Mouse (Mus musculus): Measurements from ENCODE around the gene Hoxa6. TPM values are rescaled to one million over a fixed set of nuclear protein-coding genes. Genes with fewer than 3 reads are reported as not detected.

Gene Hoxa6
- total RNA-seq, 2 experiments from 2014 or later = not detected

DNA sequence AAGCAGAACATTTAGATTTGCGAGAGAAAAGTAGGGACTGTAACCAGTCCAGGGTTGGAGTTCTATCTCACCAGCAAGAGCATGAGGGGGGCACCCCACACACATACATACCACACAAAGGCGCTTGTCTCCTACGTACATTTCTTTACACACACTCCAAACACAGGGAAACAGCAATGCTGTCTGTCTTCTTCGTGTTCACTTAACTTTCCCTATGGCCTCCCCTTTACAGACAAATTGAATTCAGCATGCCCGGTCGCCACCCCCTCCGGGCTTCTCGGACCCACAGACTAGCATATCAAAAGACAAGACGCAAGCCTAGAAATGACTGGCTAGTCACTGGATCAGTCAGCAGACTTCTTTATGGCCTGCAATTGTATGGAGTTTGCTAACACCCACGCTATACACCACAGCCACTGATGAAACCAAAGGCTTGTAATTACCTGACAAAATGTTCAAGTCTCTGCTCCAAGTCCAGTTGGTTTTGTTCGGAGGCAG lies 28.3 kb downstream of the Hoxa6 start:
- DNase-seq (ENCODE audit: low spot score in 2 of 2) = no peak

DNA sequence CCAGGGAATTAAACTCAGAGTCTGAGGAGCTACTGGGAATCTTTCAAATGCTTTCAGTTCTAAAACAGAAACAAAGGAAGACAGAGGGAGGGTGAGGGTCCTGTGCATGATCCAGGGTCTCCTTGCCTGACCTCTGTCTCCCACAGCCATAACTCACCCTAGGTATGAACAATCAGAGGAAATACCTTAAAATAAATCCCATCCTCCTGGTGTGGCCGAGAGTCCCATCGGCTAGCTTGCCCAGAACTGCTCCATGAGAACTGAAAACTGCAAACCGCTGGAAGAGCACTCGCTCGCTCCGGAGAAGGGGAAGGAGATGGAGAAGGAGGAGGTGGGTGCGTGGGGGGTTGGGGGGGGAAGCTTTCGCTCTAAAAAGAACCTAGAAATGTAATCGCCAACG lies 28.8 kb downstream of the Hoxa6 start:
- no peak for DNase-seq (ENCODE audit: low spot score in 2 of 2)

GRCm38 (mm10) chr6:52178918-52179665 lies 29.4 kb downstream of the Hoxa6 start:
- DNase-seq (ENCODE audit: low spot score in 2 of 2) = no peak

DNA sequence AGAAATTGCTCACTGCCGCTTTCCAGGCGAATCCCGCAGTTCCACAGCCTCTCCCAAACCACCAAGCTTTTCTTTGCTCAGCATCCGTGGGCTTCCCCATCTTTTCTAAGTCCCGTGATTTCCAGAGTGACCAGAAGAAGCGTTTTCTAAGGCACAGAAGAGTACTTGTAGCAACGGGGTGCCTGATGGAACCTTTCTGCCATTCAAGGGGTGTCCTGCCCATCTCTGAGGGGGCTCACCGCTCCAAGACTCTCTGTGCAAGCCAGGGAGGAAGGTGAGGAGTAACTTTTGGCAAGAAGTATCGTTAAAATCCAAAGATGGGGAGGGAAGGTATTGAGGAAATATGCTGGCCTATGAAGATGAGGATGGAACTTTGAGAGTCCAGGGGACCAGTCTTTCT lies 30.7 kb downstream of the Hoxa6 start:
- DNase-seq (ENCODE audit: low spot score in 2 of 2) = no peak

DNA sequence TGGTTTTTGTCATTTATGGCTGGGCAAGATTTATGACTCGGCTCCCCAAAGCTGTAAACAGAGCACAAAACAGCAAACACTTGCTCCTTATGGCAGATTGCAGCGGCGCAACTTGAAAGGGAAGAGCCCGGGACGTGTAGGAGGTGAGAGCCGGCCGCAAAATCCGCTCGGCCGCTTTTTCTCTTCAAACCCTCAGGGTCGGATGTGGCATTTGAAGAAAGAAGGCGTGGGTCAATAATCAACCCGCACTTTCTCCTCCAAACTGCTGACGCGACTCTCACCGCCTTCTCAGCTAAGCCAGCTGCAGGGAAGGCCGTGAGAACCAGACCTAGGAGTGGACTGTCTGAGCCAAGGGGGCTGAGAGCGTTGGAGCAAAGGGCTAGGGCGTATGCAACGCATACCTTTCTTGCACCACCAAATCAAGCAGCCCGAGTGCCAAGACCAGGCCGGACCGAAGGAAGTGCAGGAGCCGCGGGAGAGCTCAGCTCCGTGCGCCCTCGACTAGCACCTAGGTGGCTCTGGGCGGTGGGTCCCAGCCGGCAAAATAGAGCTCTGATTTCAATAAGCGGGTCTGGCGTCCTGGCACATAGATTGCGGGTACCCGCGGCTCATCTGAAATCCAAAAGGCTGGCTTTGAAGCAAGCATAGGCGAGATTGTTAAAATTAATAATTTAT lies 31.3 kb downstream of the Hoxa6 start, which contains the start of gene 5730596B20Rik:
5730596B20Rik (plus strand) TSS at position 438 of the 675 bp plus-strand sequence.
- DNase-seq (ENCODE audit: low spot score in 2 of 2) = no peak

GRCm38 (mm10) chr6:52176391-52176790 lies 32.1 kb downstream of the Hoxa6 start:
- DNase-seq (ENCODE audit: low spot score in 2 of 2) = no peak

DNA sequence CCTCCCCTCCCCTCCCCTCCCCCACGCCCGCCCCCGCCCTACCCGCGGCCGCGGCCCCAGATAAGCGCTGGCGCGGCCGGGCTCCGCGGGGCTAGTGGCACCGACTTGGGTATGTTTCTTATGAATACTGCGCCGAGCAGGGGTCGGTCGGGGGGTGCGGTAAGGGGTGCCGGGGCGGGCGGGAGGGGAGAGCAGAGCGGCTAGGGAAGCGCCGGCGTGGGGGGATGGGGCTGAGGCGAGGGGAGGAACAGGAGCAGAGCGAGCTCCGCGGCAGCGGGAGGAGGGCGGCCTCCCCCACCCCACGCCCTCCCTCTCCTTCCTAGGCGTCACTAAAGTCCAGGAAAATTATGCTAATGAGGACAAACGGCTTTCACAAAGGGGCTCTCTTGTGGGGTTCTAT lies 32.7 kb downstream of the Hoxa6 start:
- no peak for DNase-seq (ENCODE audit: low spot score in 2 of 2)

GRCm38 (mm10) chr6:52174968-52175751 lies 33.4 kb downstream of the Hoxa6 start:
- DNase-seq (ENCODE audit: low spot score in 2 of 2) = no peak

DNA sequence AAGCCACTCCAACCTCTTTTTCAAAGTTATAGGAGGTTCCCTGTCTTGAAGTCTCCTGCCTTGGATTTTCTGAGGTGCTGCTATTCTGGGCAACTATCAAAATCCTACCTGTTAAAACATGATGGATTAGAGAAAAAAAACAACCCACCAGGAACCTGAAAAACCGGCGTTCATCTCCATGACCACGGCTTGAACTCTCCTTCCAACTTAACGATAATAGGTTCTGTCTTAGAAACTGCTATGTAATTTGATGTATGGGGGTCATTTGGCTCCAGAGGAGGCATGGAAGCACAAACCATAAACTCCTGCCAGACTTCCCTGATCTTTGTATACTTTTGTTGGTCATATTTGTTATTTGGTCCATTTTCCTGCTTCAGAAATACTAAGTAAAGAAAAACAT lies 34.9 kb downstream of the Hoxa6 start:
- no peak for DNase-seq (ENCODE audit: low spot score in 2 of 2)

DNA sequence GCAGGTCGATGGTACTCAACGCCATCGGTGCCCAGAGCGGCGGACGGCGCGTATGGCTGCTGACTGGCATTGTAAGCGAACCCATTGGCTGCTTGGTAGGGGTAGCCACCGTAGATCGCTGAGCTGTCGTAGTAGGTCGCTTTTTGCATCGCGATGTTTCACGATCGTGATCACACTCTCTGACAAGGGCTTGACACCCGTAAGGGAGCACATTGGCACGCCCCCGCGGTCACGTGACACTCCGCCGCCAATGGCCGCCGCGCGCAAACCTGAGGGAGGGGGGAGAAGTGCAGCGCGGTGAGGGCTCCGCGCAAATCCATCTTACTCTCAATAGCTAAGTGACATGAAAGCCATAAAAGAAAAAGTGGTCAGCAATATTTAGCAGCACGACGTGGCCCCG lies 36.0 kb downstream of the Hoxa6 start:
- DNase-seq (ENCODE audit: low spot score in 2 of 2) = no peak

DNA sequence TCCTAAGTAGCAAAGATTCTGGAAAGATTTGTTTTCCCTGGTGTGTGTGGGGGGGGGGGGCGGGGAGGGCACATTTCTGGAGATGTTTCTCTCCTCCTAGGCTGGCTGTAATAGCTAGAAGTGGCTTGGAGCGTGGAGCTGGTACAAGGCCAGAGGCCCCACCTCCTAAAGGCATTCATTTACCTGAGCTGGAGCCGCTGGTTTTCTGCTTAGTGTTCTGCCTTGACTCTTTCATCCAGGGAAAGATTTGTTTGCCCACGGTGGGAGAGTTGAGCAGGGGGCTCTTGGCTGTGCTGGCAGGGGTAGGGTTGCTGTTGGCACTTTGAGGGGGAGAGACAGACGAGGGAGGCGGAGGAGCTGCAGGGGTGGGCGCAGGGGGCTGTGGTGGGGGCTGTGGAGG lies 36.6 kb downstream of the Hoxa6 start:
- no peak for DNase-seq (ENCODE audit: low spot score in 2 of 2)

GRCm38 (mm10) chr6:52171331-52171730 lies 37.2 kb downstream of the Hoxa6 start:
- no peak for DNase-seq (ENCODE audit: low spot score in 2 of 2)

DNA sequence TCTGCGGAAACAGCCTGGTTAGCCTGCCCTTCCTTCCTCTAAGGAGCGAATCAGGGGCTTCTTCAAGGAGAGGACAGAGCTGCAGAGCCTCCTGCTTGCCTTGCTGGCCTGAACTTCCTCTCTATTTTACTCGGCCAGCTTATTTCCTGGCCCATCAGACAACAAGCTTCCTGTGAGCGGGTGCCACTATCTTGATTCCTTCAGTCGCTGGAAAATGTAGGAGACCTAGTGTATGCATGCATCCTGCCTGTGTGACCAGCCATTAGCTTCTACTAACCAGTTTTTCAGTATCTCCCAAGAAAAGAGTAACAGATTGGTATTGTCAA lies 37.7 kb downstream of the Hoxa6 start:
- DNase-seq (ENCODE audit: low spot score in 2 of 2) = no peak

- DNase-seq (ENCODE audit: low spot score in 2 of 2) = no peak
Measured at GRCm38 (mm10) chr6:52170166-52170897, 38.2 kb downstream of the Hoxa6 start.

DNA sequence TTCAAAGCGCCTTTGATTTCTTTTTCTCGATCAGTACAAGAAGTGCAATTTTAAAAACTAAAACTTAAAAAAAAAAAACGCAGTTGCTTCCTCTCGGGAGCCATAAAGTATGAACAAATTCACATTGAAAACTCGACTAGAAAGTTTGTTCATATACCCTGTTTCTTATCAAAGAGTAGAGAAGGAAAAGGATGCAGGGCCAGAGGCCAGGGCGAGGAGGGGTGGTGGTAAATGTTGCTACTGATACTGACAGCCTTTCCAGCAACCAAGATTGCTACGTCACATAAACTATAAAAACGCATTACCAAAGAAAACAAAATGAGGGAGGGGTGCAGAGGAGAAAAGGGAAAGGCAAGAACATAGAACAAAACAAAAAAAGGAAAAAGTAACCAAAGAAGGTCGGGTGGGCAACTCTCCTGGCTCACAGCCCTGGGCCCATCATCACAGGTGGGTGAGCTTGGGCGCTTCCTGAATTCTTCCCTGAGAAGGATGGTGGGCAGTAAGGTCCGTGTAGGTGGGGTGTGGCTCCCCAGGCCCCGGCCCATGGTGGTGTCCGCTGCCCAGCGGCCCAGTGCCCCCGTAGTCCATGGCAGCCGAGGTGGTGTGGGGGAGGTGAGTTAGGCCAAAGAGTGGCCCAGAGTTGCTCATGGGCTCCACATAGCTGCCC lies 38.9 kb downstream of the Hoxa6 start:
- DNase-seq (ENCODE audit: low spot score in 2 of 2) = no peak

GRCm38 (mm10) chr6:52168191-52169055 lies 40.1 kb downstream of the Hoxa6 start:
- no peak for DNase-seq (ENCODE audit: low spot score in 2 of 2)

- DNase-seq (ENCODE audit: low spot score in 2 of 2) = no peak
Measured at GRCm38 (mm10) chr6:52167736-52168161, 40.8 kb downstream of the Hoxa6 start.

DNA sequence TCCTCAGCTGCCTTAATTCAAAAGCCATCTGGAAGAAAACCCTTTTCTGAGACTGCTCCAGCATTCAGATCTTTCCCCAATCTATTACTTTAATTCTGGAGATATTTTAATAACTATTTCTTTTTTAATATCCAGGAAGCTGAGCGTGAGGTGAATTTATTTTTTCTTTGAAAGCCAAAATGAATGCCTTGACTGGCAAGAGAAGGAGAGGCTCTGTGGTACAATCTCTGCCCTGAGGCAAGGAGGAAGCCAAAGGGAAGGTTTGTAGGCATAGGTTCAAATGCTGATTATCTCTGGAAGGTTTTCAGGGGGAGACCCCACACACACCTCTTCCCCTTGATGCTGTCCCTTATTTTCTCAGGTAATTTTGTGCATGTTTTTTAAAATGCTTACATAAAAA lies 41.3 kb downstream of the Hoxa6 start:
- DNase-seq (ENCODE audit: low spot score in 2 of 2) = no peak

DNA sequence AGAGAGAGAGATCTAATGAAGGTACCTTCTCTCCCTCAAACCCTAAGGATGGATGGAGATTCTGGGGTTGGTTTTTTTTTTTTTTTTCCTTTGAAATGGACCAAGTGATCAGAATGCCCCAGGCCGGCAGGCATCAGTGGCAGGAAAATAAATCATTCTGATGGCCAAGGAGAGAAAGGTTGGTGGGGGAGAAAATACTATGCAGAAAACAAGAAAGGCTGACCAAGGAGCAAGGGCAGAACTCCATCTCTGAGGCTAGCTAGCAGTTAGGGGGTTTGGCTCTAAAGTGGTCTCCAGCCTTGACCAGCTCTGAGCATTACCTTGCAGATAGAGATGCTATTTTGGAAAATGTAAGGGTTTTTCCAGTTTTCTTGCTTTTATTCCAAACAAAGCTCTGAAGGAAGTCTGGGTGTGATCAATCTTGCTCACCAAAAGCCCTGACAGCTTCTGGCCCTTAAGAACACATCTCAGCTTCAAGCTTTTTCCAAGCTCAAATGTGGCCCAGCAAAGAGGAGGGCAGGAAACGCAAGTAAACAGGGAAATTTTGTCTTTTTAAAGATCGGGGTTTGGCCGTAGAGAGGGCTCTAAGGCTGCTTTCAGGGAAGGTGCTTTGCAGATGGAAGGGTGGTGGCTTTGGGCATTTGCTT lies 42.0 kb downstream of the Hoxa6 start:
- DNase-seq (ENCODE audit: low spot score in 2 of 2) = no peak

Data from layer of hippocampus, postnatal 10 days (tissue).